Mouse (Mus musculus) bone marrow, adult 2 months (tissue): ENCODE measurements around the gene L3mbtl2. TPM values are rescaled to one million over a fixed set of nuclear protein-coding genes. Genes with fewer than 3 reads are reported as not detected.

Experiments used
- H3K27ac ChIP-seq: fragments of 200-500 bp; 2 replicates; pipeline ENCODE4 v1.5.1; 2012; ENCODE audit warnings: low read depth, mild to moderate bottlenecking, control low read depth, inconsistent platforms, low read length; ENCODE audit not compliant: control insufficient read depth, poor library complexity, insufficient read depth
- H3K4me1 ChIP-seq: fragments of 200-500 bp; 2 replicates; pipeline ENCODE4 v1.6.1; 2011; ENCODE audit warnings: low read length; ENCODE audit not compliant: control insufficient read depth, insufficient read depth
- H3K4me3 ChIP-seq: fragments of 200-500 bp; replicated peaks from 2 replicates; pipeline ENCODE3; 2011; ENCODE audit warnings: mild to moderate bottlenecking, low read depth, low read length, control low read depth; ENCODE audit not compliant: control insufficient read depth
- CTCF ChIP-seq: fragments of 200-500 bp; IDR thresholded peaks from 2 replicates; pipeline ENCODE4 v1.5.1; 2011; ENCODE audit warnings: low read length, control low read depth; ENCODE audit not compliant: control insufficient read depth, insufficient read depth
- POLR2A ChIP-seq: fragments of 200-500 bp; IDR thresholded peaks from 2 replicates; pipeline ENCODE4 v1.6.1; 2011; ENCODE audit warnings: low read depth, mild to moderate bottlenecking, control low read depth, low read length, borderline replicate concordance; ENCODE audit not compliant: control insufficient read depth
- WGBS: fragments of 180-500 bp; shearing (Covaris S2); methylation state at CpG from one replicate; pipeline ENCODE4 v1.1.7; 2018; 5-methylcytosine and 5-hydroxymethylcytosine counted together
- polyA plus RNA-seq: library from polyadenylated mRNA; stranded (reverse); fragments of >200 nt; gene quantifications from 2 replicates; pipeline ENCODE4 v1.2.4, GENCODE M21; 2011; ENCODE audit warnings: low replicate concordance; ENCODE audit not compliant: missing spikeins, insufficient read depth, insufficient read length

L3mbtl2 gene
- 8.8 and 18.6 TPM in 2 replicates for polyA plus RNA-seq

- H3K27ac ChIP-seq = peak within 1 kb of the TSS; percentile 66
- no peaks in the 10 kb centered on the region for H3K4me1 ChIP-seq
- peak within 1 kb of the TSS; percentile 97 for H3K4me3 ChIP-seq
- WGBS = under 1% methylated on average over 55 of the region's 55 CpGs
- TF ChIP-seq CTCF (0 out of 2 replicates have a peak, but pooled peaks have one; percentile 13), POLR2A (peak; percentile 52; the same call in 1 of the 2 replicates)
Measured at GRCm38 (mm10) chr15:81663697-81664561, at the start of gene L3mbtl2. TSS of gene L3mbtl2 (plus strand) at chr15:81663889.

DNA sequence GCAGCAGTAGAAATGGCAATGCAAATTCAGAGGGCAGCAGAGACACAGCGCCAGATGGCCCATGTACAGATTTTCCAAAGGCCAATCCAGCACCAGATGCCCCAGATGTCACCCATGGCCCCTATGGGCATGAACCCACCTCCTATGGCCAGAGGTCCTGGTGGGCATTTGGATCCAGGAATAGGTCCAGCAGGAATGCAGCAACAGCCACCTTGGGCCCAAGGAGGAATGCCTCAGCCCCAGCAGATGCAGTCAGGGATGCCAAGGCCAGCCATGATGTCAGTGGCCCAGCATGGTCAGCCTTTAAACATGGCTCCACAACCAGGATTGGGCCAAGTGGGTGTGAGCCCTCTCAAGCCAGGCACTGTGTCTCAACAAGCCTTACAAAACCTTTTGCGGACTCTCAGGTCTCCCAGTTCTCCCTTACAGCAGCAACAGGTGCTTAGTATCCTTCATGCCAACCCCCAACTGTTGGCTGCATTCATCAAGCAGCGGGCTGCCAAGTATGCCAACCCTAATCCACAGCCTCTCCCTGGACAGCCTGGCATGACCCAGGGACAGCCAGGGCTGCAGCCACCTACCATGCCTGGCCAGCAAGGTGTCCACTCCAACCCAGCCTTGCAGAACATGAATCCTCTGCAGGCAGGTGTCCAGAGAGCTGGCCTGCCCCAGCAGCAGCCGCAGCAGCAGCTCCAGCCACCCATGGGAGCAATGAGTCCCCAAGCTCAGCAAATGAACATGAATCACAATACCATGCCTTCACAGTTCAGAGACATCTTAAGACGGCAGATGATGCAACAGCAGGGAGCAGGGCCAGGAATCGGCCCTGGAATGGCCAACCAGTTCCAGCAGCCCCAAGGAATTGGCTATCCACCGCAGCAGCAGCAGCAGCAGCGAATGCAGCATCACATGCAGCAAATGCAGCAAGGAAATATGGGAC, 13.9 kb upstream of the L3mbtl2 start:
- 90% methylated on average over 8 of the region's 8 CpGs for WGBS
- TF ChIP-seq POLR2A = no peak
- no peak for TF ChIP-seq CTCF

GRCm38 (mm10) chr15:81650636-81651035, 13.1 kb upstream of the L3mbtl2 start:
- TF ChIP-seq POLR2A = no peak
- no peak for TF ChIP-seq CTCF
- Histone ChIP-seq H3K4me1 (no peaks in the 10 kb centered on the region), H3K27ac (no peak overlapping the region), H3K4me3 (no peak overlapping the region)
- WGBS = 89% methylated on average over 7 of the region's 7 CpGs

More for the DNA sequence above, 13.9 kb upstream of the L3mbtl2 start:
- Histone ChIP-seq H3K4me1 (no peaks in the 10 kb centered on the region), H3K4me3 (no peak overlapping the region), H3K27ac (no peak overlapping the region)

GRCm38 (mm10) chr15:81661701-81662100, 2.0 kb upstream of the L3mbtl2 start:
- TF ChIP-seq POLR2A = no peak
- TF ChIP-seq CTCF = no peak
- 79% methylated on average over 2 of the region's 2 CpGs for WGBS
- no peak overlapping the region for H3K27ac ChIP-seq
- H3K4me3 ChIP-seq = no peak overlapping the region
- H3K4me1 ChIP-seq = no peaks in the 10 kb centered on the region

- 68% methylated on average over 10 of the region's 10 CpGs for WGBS
- no peak overlapping the region for H3K27ac ChIP-seq
- H3K4me3 ChIP-seq = no peak overlapping the region
- TF ChIP-seq CTCF (no peak), POLR2A (no peak)
- H3K4me1 ChIP-seq = no peaks in the 10 kb centered on the region
Measured at GRCm38 (mm10) chr15:81663281-81663680, 408 bp upstream of the L3mbtl2 start.

GRCm38 (mm10) chr15:81666957-81667356, 3.3 kb downstream of the L3mbtl2 start:
- TF ChIP-seq POLR2A = no peak
- no peak for TF ChIP-seq CTCF
- Histone ChIP-seq H3K4me3 (no peak overlapping the region), H3K27ac (no peak overlapping the region), H3K4me1 (no peaks in the 10 kb centered on the region)
- 79% methylated on average over 10 of the region's 10 CpGs for WGBS

- TF ChIP-seq CTCF (peak; percentile 55), POLR2A (no peak)
- no peak overlapping the region for H3K4me3 ChIP-seq
- no peak overlapping the region for H3K27ac ChIP-seq
- 80% methylated on average over 4 of the region's 4 CpGs for WGBS
- H3K4me1 ChIP-seq = no peaks in the 10 kb centered on the region
Measured at GRCm38 (mm10) chr15:81670231-81670640, 6.5 kb downstream of the L3mbtl2 start.

- no peak for TF ChIP-seq POLR2A
- no peak for TF ChIP-seq CTCF
- WGBS = 86% methylated on average over 3 of the region's 3 CpGs
- H3K27ac ChIP-seq = no peak overlapping the region
- H3K4me1 ChIP-seq = no peaks in the 10 kb centered on the region
- no peak overlapping the region for H3K4me3 ChIP-seq
Measured at GRCm38 (mm10) chr15:81676637-81677036, 12.9 kb downstream of the L3mbtl2 start.
